Mouse (Mus musculus): ENCODE data around the gene Stmn1. TPM values are rescaled to one million over a fixed set of nuclear protein-coding genes. Genes with fewer than 3 reads are reported as not detected.

The Stmn1 gene
- polyA plus RNA-seq, 1 experiment: 109 TPM

- Histone ChIP-seq H3K36me3 (ENCODE audit: control insufficient read depth, insufficient read depth, low read length) (no peaks in the 10 kb centered on the region), H3K4me1 (ENCODE audit: control insufficient read depth, insufficient read depth, low read length) (no peaks in the 10 kb centered on the region), H3K27me3 (ENCODE audit: control insufficient read depth, insufficient read depth, low read length) (no peaks in the 10 kb centered on the region), H3K4me3 (ENCODE audit: control insufficient read depth, low read depth, low read length) (no peak overlapping the region), H3K27ac (ENCODE audit: control insufficient read depth, insufficient read depth, low read depth, low read length) (no peak overlapping the region)
- TF ChIP-seq POLR2A (IDR thresholded peaks at IDR 0.05; ENCODE audit: control insufficient read depth, low read depth, low read length): no peak
Measured at GRCm38 (mm10) chr4:134458856-134459255, 9.3 kb upstream of the Stmn1 start.

GRCm38 (mm10) chr4:134460277-134460676 is 7.8 kb upstream of the Stmn1 start:
- Histone ChIP-seq H3K36me3 (ENCODE audit: control insufficient read depth, insufficient read depth, low read length) (no peaks in the 10 kb centered on the region), H3K4me1 (ENCODE audit: control insufficient read depth, insufficient read depth, low read length) (no peaks in the 10 kb centered on the region), H3K27ac (ENCODE audit: control insufficient read depth, insufficient read depth, low read depth, low read length) (no peak overlapping the region), H3K4me3 (ENCODE audit: control insufficient read depth, low read depth, low read length) (no peak overlapping the region), H3K27me3 (ENCODE audit: control insufficient read depth, insufficient read depth, low read length) (no peaks in the 10 kb centered on the region)
- TF ChIP-seq CTCF (IDR thresholded peaks at IDR 0.05; ENCODE audit: control insufficient read depth, insufficient read depth, insufficient replicate concordance, low read depth, low read length): no peak
- TF ChIP-seq POLR2A (IDR thresholded peaks at IDR 0.05; ENCODE audit: control insufficient read depth, low read depth, low read length): no peak

- Histone ChIP-seq H3K4me1 (ENCODE audit: control insufficient read depth, insufficient read depth, low read length) (no peaks in the 10 kb centered on the region), H3K4me3 (ENCODE audit: control insufficient read depth, low read depth, low read length) (no peak overlapping the region), H3K27ac (ENCODE audit: control insufficient read depth, insufficient read depth, low read depth, low read length) (no peak overlapping the region), H3K27me3 (ENCODE audit: control insufficient read depth, insufficient read depth, low read length) (no peaks in the 10 kb centered on the region), H3K36me3 (ENCODE audit: control insufficient read depth, insufficient read depth, low read length) (no peaks in the 10 kb centered on the region)
- TF ChIP-seq POLR2A (IDR thresholded peaks at IDR 0.05; ENCODE audit: control insufficient read depth, low read depth, low read length) (no peak), CTCF (IDR thresholded peaks at IDR 0.05; ENCODE audit: control insufficient read depth, insufficient read depth, insufficient replicate concordance, low read depth, low read length) (no peak)
Measured at GRCm38 (mm10) chr4:134461252-134461651, 6.9 kb upstream of the Stmn1 start.

GRCm38 (mm10) chr4:134465789-134466188 is 2.3 kb upstream of the Stmn1 start:
- no peaks in the 10 kb centered on the region; the same call in 1 of the 2 replicates for H3K36me3 ChIP-seq (ENCODE audit: control insufficient read depth, insufficient read depth, low read length)
- peaks cover 8% of the 10 kb centered on the region for H3K4me1 ChIP-seq (ENCODE audit: control insufficient read depth, insufficient read depth, low read length)
- H3K27ac ChIP-seq (ENCODE audit: control insufficient read depth, insufficient read depth, low read depth, low read length): no peak overlapping the region
- H3K4me3 ChIP-seq (ENCODE audit: control insufficient read depth, low read depth, low read length): no peak overlapping the region
- TF ChIP-seq POLR2A (IDR thresholded peaks at IDR 0.05; ENCODE audit: control insufficient read depth, low read depth, low read length) (no peak), CTCF (IDR thresholded peaks at IDR 0.05; ENCODE audit: control insufficient read depth, insufficient read depth, insufficient replicate concordance, low read depth, low read length) (no peak)
- no peaks in the 10 kb centered on the region for H3K27me3 ChIP-seq (ENCODE audit: control insufficient read depth, insufficient read depth, low read length)

GRCm38 (mm10) chr4:134466381-134467262 is 1.5 kb upstream of the Stmn1 start:
- Histone ChIP-seq H3K4me3 (ENCODE audit: control insufficient read depth, low read depth, low read length) (no peak overlapping the region), H3K4me1 (ENCODE audit: control insufficient read depth, insufficient read depth, low read length) (peaks cover 8% of the 10 kb centered on the region), H3K27ac (ENCODE audit: control insufficient read depth, insufficient read depth, low read depth, low read length) (no peak overlapping the region), H3K27me3 (ENCODE audit: control insufficient read depth, insufficient read depth, low read length) (no peaks in the 10 kb centered on the region), H3K36me3 (ENCODE audit: control insufficient read depth, insufficient read depth, low read length) (peaks cover 2% of the 10 kb centered on the region)
- no peak for TF ChIP-seq CTCF (IDR thresholded peaks at IDR 0.05; ENCODE audit: control insufficient read depth, insufficient read depth, insufficient replicate concordance, low read depth, low read length)
- TF ChIP-seq POLR2A (IDR thresholded peaks at IDR 0.05; ENCODE audit: control insufficient read depth, low read depth, low read length): no peak

- 0 out of 2 replicates have a peak, but pooled peaks have one; percentile 21 for TF ChIP-seq POLR2A (IDR thresholded peaks at IDR 0.05; ENCODE audit: control insufficient read depth, low read depth, low read length)
- TF ChIP-seq CTCF (IDR thresholded peaks at IDR 0.05; ENCODE audit: control insufficient read depth, insufficient read depth, insufficient replicate concordance, low read depth, low read length): no peak
- peak overlapping the region; percentile 23 for H3K27ac ChIP-seq (ENCODE audit: control insufficient read depth, insufficient read depth, low read depth, low read length)
- peaks cover 8% of the 10 kb centered on the region for H3K4me1 ChIP-seq (ENCODE audit: control insufficient read depth, insufficient read depth, low read length)
- H3K4me3 ChIP-seq (ENCODE audit: control insufficient read depth, low read depth, low read length): peak overlapping the region; percentile 91
- H3K27me3 ChIP-seq (ENCODE audit: control insufficient read depth, insufficient read depth, low read length): no peaks in the 10 kb centered on the region
- H3K36me3 ChIP-seq (ENCODE audit: control insufficient read depth, insufficient read depth, low read length): peaks cover 2% of the 10 kb centered on the region
Measured at GRCm38 (mm10) chr4:134467435-134468214, 495 bp upstream of the Stmn1 start.

GRCm38 (mm10) chr4:134468578-134469266 is 602 bp downstream of the Stmn1 start:
- peaks cover 2% of the 10 kb centered on the region for H3K36me3 ChIP-seq (ENCODE audit: control insufficient read depth, insufficient read depth, low read length)
- peak overlapping the region; percentile 94 for H3K27ac ChIP-seq (ENCODE audit: control insufficient read depth, insufficient read depth, low read depth, low read length)
- peaks cover 8% of the 10 kb centered on the region for H3K4me1 ChIP-seq (ENCODE audit: control insufficient read depth, insufficient read depth, low read length)
- TF ChIP-seq CTCF (IDR thresholded peaks at IDR 0.05; ENCODE audit: control insufficient read depth, insufficient read depth, insufficient replicate concordance, low read depth, low read length) (no peak; the same call in 1 of the 2 replicates), POLR2A (IDR thresholded peaks at IDR 0.05; ENCODE audit: control insufficient read depth, low read depth, low read length) (peak; percentile 55)
- no peaks in the 10 kb centered on the region for H3K27me3 ChIP-seq (ENCODE audit: control insufficient read depth, insufficient read depth, low read length)
- peak overlapping the region; percentile 91 for H3K4me3 ChIP-seq (ENCODE audit: control insufficient read depth, low read depth, low read length)
